Mouse (Mus musculus) cerebellum, adult 2 months (tissue): ENCODE results near the gene Cdh20.

Experiments used
- CTCF ChIP-seq: fragments of 200-500 bp; IDR thresholded peaks from 2 replicates; pipeline ENCODE4 v1.5.1; 2011; ENCODE audit warnings: low read depth, mild to moderate bottlenecking, control low read depth, low read length, moderate library complexity, borderline replicate concordance; ENCODE audit not compliant: insufficient read depth
- POLR2A ChIP-seq: fragments of 200-500 bp; IDR thresholded peaks from 2 replicates; pipeline ENCODE4 v1.6.1; 2011; ENCODE audit warnings: low read length, control low read depth, borderline replicate concordance; ENCODE audit not compliant: insufficient read depth

- TF ChIP-seq CTCF (no peak), POLR2A (no peak)
Observed at GRCm38 (mm10) chr1:104793488-104793887, 25.2 kb downstream of the Cdh20 start.
